Mouse (Mus musculus) brain, embryonic 14.5 days (tissue): ENCODE results near the gene Hamp.

Experiments used
- CTCF ChIP-seq: fragments of 200-500 bp; IDR thresholded peaks from 2 replicates; pipeline ENCODE4 v1.5.1; 2012; ENCODE audit warnings: inconsistent platforms, mild to moderate bottlenecking, moderate library complexity, borderline replicate concordance; ENCODE audit not compliant: insufficient read depth, insufficient read length; ENCODE audit errors: extremely low read depth
- POLR2A ChIP-seq: fragments of 200-500 bp; IDR thresholded peaks from 2 replicates; pipeline ENCODE4 v1.6.1; 2012; ENCODE audit warnings: mild to moderate bottlenecking, inconsistent platforms, borderline replicate concordance; ENCODE audit not compliant: poor library complexity, insufficient read depth, insufficient read length, severe bottlenecking; ENCODE audit errors: extremely low read depth

GRCm38 (mm10) chr7:30943909-30944635, at the start of gene Hamp:
- TF ChIP-seq CTCF: no peak
- TF ChIP-seq POLR2A: no peak
